Mouse (Mus musculus): ENCODE results near the gene Hist1h4i.

Gene Hist1h4i

DNA sequence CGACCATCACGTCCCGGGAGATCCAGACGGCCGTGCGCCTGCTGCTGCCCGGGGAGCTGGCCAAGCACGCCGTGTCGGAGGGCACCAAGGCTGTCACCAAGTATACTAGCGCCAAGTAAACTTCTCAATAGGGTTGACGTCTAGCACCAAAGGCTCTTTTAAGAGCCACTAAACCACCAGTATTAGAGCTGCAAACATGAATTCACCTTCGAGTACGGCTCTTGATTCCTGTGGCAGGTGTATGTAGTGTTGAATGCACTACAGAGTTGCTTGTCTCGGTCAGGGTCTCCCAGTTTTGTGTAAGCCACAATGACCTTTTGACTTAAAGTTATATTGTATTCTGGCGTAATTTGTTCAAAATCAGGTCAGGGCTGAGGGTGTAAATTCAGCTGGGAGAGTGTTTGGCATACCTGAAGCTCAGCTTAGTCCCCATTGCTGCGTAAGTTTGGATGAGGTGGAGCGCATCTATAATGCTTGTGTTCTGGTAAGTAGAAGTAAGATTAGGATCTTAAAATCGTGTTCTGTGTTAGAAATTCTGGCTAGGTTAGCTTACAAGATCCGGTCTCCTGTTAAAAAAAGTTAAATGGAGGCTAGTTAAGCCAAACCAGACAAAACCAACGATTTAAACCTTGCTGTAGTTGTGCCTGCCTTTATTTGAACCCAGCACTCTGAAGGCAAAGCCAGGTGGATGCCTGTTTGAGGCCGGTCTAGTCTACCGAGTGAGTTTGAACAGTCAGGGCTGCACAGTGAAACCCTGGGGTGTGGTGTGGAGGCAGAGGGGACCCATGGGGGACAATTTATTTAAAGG lies 4.8 kb downstream of the Hist1h4i start:
- DNase-seq = no peak

DNA sequence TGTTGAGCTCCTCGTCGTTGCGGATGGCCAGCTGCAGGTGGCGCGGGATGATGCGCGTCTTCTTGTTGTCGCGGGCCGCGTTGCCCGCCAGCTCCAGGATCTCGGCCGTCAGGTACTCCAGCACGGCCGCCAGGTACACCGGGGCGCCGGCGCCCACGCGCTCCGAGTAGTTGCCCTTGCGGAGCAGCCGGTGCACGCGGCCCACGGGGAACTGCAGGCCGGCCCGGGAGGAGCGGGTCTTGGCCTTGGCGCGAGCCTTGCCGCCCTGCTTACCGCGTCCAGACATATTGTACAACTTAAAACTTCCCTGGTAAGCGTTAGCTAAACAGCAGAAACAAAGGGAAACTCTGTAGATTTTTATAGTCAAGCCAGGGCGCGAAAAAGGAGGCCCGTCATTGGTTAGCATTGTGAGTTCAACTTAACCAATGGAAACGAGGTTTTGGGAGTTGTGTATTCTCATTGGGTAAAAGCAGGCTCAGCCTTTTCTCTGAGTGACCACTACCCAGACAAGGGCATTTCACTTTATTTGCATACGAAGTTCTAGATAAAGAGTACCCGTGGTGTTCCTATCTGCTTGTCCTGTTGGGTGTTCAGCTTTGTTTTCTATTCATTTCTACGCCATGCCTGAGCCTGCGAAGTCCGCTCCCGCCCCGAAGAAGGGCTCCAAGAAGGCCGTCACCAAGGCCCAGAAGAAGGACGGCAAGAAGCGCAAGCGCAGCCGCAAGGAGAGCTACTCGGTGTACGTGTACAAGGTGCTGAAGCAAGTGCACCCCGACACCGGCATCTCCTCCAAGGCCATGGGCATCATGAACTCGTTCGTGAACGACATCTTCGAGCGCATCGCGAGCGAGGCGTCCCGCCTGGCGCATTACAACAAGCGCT lies 5.7 kb downstream of the Hist1h4i start, which contains the start of the genes Hist1h2ah and Hist1h2bk:
Hist1h2ah (minus strand) TSS at position 302 of the 882 bp plus-strand sequence.
Hist1h2bk (plus strand) TSS at position 604 of the 882 bp plus-strand sequence.
- peak; percentile 75 to 90 for DNase-seq

DNA sequence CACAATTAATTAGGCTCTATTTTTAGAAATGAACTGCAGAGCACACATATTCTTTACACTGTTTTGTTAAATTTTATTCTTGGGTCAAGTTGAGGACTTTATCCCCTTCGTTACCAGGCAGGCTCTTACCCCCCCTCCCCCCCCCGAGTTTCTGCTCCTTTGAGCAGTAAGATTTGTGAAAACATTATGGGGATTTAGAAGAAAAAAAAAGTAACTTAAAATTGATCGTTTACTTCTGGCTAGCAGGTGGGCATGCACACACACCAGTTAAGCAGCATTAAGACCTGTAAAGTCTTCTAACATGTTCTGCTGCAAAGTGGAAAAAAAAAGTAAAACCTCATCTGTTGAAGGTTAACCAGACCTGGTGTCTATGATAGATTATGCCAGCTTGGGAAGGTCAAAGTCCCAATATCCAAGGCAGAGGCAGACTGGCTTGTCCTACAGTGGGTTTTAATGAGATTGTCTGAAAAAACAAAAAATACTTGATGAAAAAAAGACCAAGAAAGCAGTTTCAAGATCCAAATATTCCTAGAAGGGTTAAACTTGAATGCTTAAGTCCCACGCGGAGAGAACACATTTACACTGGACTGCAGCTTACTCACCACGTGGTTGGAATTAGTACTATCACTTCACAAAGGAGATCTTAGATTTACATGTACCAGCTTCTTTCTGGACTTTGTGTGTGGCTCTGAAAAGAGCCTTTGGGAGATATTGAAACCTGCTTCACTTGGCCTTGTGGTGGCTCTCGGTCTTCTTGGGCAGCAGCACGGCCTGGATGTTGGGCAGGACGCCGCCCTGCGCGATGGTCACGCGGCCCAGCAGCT lies 6.5 kb downstream of the Hist1h4i start:
- DNase-seq = no peak

DNA sequence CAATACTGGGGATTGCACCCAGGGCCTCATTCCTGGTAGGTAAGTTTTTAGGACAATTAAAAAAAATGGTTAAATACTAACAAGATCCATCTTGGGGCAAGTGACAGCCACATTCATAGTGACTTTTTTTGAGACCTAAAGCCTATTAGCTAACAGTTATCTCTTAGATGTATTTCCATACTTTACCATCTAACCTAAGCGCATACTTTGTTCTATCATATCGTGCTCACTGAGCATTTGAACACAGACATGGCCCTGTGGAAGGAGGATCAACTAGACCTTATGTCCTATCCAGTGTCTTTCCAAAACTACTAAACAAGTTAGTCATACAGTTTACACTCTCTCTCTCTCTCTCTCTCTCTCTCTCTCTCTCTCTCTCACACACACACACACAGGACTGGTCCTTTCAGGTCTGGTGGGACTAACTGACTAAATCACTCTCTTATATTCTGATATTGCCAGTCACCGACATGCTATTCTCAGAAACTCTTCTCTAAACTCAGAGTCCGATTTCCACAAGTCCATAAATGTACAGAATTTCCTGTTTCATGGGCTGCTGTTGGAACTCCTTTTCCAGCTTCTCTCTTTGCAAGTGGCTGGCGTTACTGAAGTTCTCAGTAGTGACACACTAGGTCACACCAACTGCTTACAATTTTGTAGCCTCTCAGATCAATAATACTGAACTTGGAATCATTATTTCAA lies 7.3 kb downstream of the Hist1h4i start:
- DNase-seq = no peak

DNA sequence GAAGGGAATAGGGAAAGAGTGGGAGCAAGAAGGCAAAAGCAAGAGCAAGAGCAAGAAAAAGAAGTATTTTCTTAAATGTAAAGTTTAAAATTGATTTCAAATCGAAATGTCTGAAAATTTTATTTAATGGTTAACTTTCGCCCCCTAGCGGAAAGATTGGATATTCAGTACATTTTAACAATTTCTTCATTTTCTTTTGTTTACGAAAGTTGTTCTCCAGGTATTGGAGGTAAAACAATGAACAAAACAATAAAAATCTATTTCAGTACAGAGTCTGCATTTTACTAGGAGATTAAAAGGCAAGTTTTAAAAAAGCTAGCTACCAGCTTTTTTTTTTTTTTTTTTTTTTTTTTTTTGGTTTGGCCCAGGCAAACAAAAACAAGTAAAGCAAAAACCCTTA lies 10.7 kb downstream of the Hist1h4i start:
- DNase-seq = no peak

DNA sequence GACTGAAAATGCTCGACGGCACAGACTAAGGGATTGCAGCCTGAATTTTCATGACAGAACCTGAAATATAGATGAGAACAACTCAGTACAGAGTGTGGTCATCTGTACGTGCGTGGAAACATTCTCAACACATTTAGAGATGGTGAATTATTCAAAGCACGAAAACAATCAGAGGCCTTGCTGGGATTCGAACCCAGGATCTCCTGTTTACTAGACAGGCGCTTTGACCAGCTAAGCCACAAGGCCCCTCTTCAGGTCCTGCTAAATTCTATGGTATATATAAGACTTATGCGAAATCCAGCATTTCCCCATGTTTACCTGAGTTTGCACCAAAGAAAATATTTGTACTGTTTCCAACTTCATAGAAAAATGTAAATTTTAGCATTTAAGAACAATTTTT lies 11.2 kb downstream of the Hist1h4i start:
- no peak for DNase-seq

DNA sequence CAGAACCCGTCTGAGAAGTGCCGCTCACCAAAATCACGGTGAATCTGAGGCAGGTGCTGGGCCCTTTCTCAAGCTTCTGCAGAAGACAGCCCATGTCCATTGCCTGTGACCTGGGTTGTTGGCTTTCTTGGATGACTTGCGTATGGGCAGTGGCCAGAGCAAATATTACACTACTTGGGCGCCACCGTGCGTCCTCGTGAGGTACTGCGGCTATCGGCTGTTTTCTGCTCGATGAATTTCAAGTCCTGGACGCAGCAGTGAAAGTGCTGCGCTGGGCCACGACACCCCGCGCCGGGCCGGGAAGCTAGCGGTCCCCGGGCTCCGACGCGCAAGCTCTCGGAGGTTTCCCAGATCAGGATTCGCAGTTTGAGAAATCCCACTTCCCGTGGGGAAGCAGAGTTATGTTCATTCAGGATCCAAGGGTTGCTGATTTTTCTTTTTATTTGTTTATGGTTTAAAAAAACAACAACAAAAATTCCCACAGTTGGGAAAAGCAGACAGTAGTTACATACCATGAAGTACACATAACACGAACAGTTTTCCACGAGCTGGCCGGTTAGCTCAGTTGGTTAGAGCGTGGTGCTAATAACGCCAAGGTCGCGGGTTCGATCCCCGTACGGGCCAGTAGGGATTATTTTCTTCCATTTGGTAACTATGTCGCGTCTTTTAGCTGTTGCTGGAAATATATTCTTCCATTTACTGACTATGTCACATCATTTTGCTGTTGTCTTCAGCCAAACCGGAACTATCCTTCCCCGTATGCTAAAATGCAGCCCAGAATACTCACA lies 12.3 kb downstream of the Hist1h4i start:
- peak; percentile 94 to 97 for DNase-seq

DNA sequence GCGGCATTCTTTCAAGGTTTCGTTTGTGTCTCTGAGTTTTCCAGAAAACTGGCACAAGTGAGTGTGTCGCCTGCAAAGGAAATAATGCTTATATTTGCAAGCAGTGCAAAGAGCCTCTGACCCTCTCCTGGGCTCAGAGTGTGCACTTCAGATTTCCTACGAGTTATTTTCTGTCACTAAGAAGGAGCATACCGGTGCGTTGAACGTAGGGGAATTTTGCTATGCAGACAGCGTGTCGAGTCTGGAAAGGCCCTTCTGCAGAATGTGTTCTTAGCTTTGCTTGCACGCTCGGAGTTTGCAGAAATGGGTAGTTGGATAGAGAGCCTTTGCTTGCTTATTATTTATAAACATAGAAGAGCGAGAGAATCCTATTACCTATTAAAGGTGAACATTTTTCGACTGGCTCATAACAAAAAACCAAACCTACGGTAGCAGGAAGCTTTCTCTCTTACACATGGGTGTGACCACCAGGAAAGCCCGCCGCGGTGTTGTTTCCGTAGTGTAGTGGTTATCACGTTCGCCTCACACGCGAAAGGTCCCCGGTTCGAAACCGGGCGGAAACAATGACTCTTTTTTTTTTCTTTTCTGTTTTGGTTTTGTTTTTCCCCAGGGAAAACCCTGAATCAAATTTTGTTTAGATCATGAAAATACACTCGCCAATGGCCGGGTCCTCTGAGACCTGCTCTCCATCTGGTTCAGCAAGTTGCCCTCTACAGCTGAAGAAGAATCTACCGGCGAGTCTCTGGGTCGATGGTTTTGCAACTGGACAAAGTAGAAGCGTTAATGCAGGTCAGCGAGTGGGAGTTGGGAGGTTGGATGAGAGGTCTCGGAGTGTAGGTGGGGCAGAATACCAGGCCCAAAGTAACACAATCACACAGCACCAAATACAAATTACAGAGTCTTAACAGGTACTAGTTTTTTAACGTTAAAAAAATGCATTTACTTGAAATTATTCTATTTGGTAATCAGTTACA lies 14.8 kb downstream of the Hist1h4i start:
- DNase-seq = peak; percentile 81 to 89

DNA sequence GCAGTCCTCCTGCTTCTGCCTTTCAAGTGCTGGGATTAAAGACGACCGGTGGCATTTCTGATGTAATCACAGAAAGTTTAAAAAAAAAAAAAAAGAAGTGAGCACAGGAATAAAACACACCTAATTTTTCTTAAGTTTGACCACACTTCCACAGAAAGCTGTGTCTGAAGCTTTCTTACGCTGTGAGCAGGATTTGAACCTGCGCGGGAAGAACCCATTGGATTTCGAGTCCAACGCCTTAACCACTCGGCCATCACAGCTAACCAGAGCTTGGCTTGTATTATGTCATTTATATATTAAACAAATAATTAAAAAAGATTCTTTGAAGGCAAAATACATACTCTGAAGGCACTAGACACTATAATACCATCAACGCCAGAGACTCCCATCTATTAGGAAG lies 18.9 kb downstream of the Hist1h4i start:
- peak; percentile 74 to 85 for DNase-seq

DNA sequence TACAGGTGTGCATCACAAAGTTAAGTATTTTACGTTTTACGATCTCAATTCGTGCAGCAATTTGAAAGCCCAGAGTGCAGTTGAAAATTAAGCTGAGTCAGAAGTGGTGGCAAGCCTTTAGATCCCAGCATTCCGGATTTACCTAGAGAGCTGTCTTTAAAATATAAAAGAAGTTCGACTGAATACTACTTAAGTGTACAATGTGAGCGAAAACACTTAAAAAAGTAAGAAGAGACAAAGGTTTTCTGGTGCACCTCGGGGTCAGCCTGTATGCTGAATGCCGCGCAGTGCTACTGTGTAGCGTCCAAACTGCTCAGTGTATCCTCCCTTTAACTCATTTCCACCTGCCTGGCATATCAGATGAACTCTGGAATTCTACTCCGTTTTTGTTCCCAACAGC lies 19.6 kb downstream of the Hist1h4i start:
- DNase-seq = no peak

DNA sequence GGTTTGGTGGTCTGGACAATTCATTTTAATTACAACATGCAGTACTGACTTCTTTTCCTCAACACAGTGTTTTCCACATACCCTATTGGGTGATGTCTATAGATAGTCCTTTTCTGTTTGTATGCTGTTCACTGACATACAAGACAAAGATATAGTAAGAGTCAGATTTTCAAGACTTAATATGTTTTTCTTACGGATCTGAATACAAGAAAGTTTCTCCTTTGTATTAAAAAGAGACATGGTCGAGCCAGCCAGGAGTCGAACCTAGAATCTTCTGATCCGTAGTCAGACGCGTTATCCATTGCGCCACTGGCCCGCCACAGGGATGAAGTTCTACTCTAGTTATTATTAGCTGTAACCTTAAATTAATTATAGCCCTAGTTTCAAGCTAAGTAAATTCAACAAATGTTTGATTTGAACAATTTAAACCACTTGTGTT lies 20.2 kb downstream of the Hist1h4i start:
- DNase-seq = peak; percentile 44 to 77

DNA sequence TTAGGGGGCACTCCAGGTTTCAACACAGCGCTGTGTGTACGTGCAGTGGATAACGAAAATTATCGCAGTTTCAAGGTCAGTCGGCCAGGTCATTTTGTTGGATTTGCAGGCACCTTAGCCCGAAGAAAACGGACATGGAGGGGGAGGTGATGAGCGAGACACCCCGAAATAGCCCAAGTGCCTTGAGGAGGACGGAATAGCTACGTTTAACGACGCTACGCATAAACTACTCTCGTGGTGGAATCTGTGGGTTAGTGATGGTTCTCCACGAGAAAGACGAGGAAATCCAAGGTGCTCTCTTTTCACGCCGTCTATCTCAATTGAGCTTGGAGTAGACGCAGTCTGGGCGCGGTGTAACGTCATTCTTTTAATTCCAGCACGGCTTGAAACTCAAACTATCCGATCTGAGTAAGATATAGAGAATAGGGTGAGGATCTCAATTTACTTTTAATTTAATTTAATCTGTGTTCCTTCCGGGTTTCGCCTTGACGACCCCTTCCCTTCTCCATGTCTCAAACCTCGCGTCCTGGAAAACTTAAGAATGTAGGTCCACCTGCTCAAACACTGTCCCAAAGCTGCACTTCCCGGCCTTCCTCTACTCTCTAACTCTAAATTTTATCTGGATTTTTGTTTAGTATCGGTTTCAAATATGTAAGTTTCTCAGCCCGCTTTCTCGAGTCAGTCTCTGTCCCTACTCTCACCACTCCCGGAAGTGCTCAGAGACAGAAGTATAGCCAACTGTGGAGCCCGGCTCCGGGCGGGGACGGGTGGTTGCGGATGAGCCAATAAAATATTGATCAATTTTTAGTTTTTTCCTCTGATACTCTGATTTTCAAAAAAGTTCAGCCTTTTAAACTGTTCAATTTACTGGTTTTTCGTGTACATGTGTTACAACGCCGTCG lies 21.0 kb downstream of the Hist1h4i start:
- no peak for DNase-seq

DNA sequence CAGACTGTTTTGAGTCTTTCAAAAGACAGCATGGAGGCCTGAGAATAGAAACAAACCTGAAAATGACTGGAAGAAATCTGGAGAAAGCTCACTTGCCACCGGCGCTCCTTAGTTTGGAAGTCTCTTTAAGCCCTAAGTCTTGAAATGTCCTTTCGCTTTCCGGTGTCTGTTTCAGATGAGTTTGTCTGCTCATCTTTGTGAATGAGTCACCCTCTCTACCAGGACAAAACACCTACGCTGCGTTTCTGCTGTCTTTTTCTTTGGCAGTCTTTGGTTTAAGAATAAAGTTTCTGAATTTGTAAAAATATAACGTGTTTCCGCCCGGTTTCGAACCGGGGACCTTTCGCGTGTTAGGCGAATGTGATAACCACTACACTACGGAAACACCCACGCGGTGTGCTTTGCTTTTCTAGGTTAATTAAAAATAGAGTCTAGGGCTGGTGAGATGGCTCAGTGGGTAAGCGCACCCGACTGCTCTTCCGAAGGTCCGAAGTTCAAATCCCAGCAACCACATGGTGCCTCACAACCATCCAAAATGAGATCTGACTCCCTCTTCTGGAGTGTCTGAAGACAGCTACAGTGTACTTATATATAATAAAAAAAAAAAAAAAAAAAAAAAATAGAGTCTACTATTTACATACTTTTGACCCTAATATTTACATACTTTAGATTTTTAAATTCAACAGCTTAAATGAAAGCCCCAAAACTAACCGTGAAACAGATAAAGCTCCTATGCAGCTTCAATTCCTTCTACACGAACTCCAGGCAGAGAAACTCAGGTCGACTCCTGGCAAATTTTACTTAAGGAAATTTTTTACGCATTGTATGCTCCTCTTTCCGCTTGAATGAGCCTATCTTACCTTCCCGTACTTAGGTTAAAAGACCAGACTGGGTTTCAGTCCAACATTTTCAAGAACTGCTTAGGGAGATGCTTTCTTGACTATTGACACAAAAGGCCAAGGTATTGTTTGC lies 25.4 kb downstream of the Hist1h4i start:
- DNase-seq = peak; percentile 70 to 82

DNA sequence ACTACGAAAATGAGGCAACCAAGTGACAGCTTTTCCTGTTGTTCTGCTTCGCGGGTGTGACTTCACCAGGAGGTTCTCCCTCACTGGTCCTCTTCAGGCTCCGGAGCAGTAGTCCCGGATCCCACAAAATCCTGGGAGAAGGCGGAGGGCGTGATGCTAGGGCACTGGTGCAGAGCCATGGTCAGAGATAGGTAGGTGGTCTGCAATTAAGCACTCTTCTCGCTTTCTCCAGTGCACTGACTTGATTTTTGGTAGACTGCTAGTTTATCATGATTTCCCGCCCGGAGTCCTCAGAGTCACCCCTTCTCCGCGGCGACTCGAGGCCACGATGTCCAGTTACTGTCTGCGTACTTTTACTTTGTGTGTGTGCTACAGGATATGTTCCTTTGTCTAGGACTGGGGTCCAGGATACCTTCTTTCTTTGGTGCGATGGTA lies 26.7 kb downstream of the Hist1h4i start:
- DNase-seq = peak in 1 of 2 experiments; percentile 22

DNA sequence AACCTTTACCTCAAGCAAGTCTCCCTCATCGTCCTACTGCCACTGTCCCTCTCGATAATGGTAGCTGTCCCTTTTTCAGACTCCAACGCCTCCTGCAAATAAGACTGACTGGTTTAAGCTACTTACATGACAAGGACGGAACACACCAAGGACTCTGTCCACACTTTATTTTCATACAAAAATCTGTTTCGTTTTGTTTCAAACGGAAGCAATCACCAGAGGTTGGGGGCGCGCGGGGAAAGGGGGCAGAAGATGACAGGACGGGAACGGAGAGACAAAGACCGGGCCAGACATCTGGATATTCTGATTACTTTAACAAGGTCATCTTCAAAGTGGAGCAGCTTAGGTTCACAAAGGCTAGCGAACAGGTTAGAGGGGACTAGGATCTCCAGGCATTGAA lies 27.4 kb downstream of the Hist1h4i start:
- no peak for DNase-seq

DNA sequence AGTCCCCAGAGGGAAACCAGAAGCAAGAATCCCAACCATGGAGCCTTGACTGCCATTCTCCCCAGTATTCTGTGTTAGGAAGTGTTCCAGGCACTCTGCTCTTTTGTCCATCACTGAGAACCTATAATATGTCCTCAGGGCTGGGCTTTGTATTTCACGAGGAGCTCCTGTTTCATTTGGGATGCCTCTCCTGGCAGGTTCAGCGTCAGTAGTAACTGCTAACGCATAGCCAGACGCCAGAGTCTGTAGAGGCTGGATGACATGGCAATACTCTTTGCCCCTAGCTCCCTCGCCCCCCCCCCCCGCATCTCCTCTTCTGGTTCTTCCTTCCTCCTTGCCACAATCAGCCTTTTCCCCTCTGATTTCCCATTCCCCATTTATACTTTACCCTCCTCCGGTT lies 31.5 kb downstream of the Hist1h4i start, which contains the start of gene Prss16:
Prss16 (minus strand) TSS at position 101 of the 400 bp plus-strand sequence.
- DNase-seq = no peak

DNA sequence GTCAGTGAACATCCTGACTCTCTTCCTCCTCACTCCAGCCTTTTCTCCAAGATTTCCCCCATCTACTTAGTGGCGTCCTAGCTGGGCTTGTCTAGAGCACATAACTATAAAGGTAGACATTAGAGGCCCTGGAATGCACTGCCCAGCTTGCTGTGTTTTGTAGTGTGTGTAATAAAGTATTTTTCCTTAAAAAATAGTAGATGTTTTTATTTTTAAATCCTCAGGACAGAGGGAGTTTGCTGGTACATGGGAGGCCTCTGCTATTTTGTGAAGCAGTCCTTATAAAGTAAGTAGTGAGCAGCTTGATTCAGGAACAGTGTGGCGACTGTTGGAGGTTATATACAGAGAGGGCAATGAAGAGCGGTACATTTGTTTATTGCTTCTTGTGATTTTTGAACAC lies 32.5 kb downstream of the Hist1h4i start:
- DNase-seq = no peak
